Comparison of ENCODE assay signal across 21 mouse cellular contexts in genomic region chr17:92216464-92216863, GRCm38 (mm10).
A peak's percentile ranks its signal among the peaks of the same experiment; 100 is the strongest.
DNase-seq lines count a peak whose midpoint lies in the region; ATAC-seq and TF ChIP-seq lines count a peak whose summit lies in the region.
"Had no signal": no experiment of that assay in that cellular context is flagged by ENCODE, and none has a peak within 500 bp of the region (broad histone marks: within the 10 kb centered on the region; RNA-seq: fewer than 3 reads in every experiment).

No protein-coding gene starts in this region.

- no peaks in the 10 kb centered on the region for H3K9me3 ChIP-seq in hindbrain, postnatal 0 days (ENCODE audit: low read length)
- H3K9me3 ChIP-seq in hindbrain, embryonic 12.5 days (replicated peaks) = no peaks in the 10 kb centered on the region
- no peaks in the 10 kb centered on the region for H3K9me3 ChIP-seq in lung, embryonic 14.5 days (ENCODE audit: low read depth, low read length)
- H3K9me3 ChIP-seq in limb, embryonic 14.5 days (ENCODE audit: control insufficient read depth, low read length) = no peaks in the 10 kb centered on the region
- H3K9me3 ChIP-seq: embryonic facial prominence, embryonic 13.5 days; forebrain, embryonic 10.5 days; forebrain, embryonic 12.5 days had no signal

- no peak for ATAC-seq in hindbrain, postnatal 0 days
- no peak for ATAC-seq in hindbrain, embryonic 12.5 days (ENCODE audit: low FRiP score)
- ATAC-seq in lung, embryonic 14.5 days (ENCODE audit: insufficient read depth) = no peak
- peak; percentile 55; the same call in 1 of the 2 replicates for ATAC-seq in limb, embryonic 14.5 days (ENCODE audit: low FRiP score, low read depth)
- ATAC-seq in erythroblast, adult 5-6 weeks (replicated peaks; ENCODE audit: low FRiP score, poor library complexity, severe bottlenecking) = no peak
- ATAC-seq: activated CD4-positive, CD25-positive, alpha-beta regulatory T cell, adult 4 months; forebrain, embryonic 14.5 days; forebrain, embryonic 16.5 days; Patski had no signal

- no peaks in the 10 kb centered on the region for H3K4me1 ChIP-seq in hindbrain, postnatal 0 days (ENCODE audit: insufficient read depth, low read length)
- no peaks in the 10 kb centered on the region for H3K4me1 ChIP-seq in hindbrain, embryonic 12.5 days
- H3K4me1 ChIP-seq in lung, embryonic 14.5 days (ENCODE audit: insufficient read depth) = no peaks in the 10 kb centered on the region
- H3K4me1 ChIP-seq in limb, embryonic 14.5 days (ENCODE audit: control insufficient read depth, insufficient read depth, low read length) = no peaks in the 10 kb centered on the region
- H3K4me1 ChIP-seq: embryonic facial prominence, embryonic 13.5 days; forebrain, embryonic 10.5 days; forebrain, embryonic 12.5 days had no signal

- WGBS in hindbrain, postnatal 0 days = 46% methylated on average over 2 of the region's 2 CpGs
- WGBS in hindbrain, embryonic 12.5 days = 66% methylated on average over 2 of the region's 2 CpGs
- WGBS in lung, embryonic 14.5 days = 32% methylated on average over 2 of the region's 2 CpGs
- 20% methylated on average over 2 of the region's 2 CpGs for WGBS in limb, embryonic 14.5 days

- H3K4me2 ChIP-seq in hindbrain, postnatal 0 days (ENCODE audit: low read depth, low read length) = no peak overlapping the region
- no peak overlapping the region for H3K4me2 ChIP-seq in hindbrain, embryonic 12.5 days (replicated peaks)
- H3K4me2 ChIP-seq in lung, embryonic 14.5 days = no peak overlapping the region
- no peak overlapping the region for H3K4me2 ChIP-seq in limb, embryonic 14.5 days (replicated peaks; ENCODE audit: low read depth, low read length, severe bottlenecking)
- H3K4me2 ChIP-seq: embryonic facial prominence, embryonic 13.5 days; forebrain, embryonic 12.5 days had no signal

- no peak for TF ChIP-seq CTCF in hindbrain, postnatal 0 days (IDR thresholded peaks at IDR 0.05; ENCODE audit: low read depth)
- no peak for TF ChIP-seq CTCF in lung, embryonic 14.5 days (IDR thresholded peaks at IDR 0.05; ENCODE audit: low read depth)

- H3K36me3 ChIP-seq in hindbrain, postnatal 0 days (ENCODE audit: insufficient read depth, low read length) = no peaks in the 10 kb centered on the region
- no peaks in the 10 kb centered on the region for H3K36me3 ChIP-seq in hindbrain, embryonic 12.5 days
- H3K36me3 ChIP-seq in lung, embryonic 14.5 days (ENCODE audit: insufficient read depth) = no peaks in the 10 kb centered on the region
- no peaks in the 10 kb centered on the region for H3K36me3 ChIP-seq in limb, embryonic 14.5 days (ENCODE audit: control insufficient read depth, insufficient read depth, low read length)
- H3K36me3 ChIP-seq: embryonic facial prominence, embryonic 13.5 days; forebrain, embryonic 10.5 days; forebrain, embryonic 12.5 days had no signal

- H3K27me3 ChIP-seq in hindbrain, postnatal 0 days (ENCODE audit: insufficient read depth, low read length) = no peaks in the 10 kb centered on the region
- no peaks in the 10 kb centered on the region for H3K27me3 ChIP-seq in hindbrain, embryonic 12.5 days
- H3K27me3 ChIP-seq in lung, embryonic 14.5 days (ENCODE audit: insufficient read depth, low read length) = no peaks in the 10 kb centered on the region
- no peaks in the 10 kb centered on the region for H3K27me3 ChIP-seq in limb, embryonic 14.5 days (ENCODE audit: control insufficient read depth, insufficient read depth, low read length)
- H3K27me3 ChIP-seq: embryonic facial prominence, embryonic 13.5 days; forebrain, embryonic 12.5 days; Patski had no signal

- no peak overlapping the region for H3K27ac ChIP-seq in hindbrain, postnatal 0 days
- H3K27ac ChIP-seq in hindbrain, embryonic 12.5 days = no peak overlapping the region
- no peak overlapping the region for H3K27ac ChIP-seq in lung, embryonic 14.5 days (ENCODE audit: low read depth)
- H3K27ac ChIP-seq in limb, embryonic 14.5 days (replicated peaks; ENCODE audit: low read depth, low read length) = no peak overlapping the region
- H3K27ac ChIP-seq: embryonic facial prominence, embryonic 13.5 days; forebrain, embryonic 10.5 days; forebrain, embryonic 12.5 days had no signal

- no peak for TF ChIP-seq POLR2A in limb, embryonic 14.5 days (IDR thresholded peaks at IDR 0.05; ENCODE audit: borderline replicate concordance, extremely low read depth, insufficient read depth, insufficient read length)

- peak; percentile 2 for DNase-seq in hindbrain, postnatal 0 days (ENCODE audit: low spot score)
- DNase-seq in lung, embryonic 14.5 days = peak; percentile 17
- DNase-seq in lung, adult 18-20 months = no peak
- DNase-seq in limb, embryonic 14.5 days (ENCODE audit: low spot score) = peak; percentile 5
- DNase-seq: adrenal gland, adult 8-10 months; adrenal gland, postnatal 14 days; adrenal gland, postnatal 36 days; cerebellum, adult 11-12 months; cerebellum, adult 2 months; cerebellum, adult 9-10 months; cerebellum, postnatal 25 days had no signal

- H3K9ac ChIP-seq in hindbrain, postnatal 0 days (replicated peaks; ENCODE audit: low read length) = no peak overlapping the region
- H3K9ac ChIP-seq in hindbrain, embryonic 12.5 days = no peak overlapping the region
- H3K9ac ChIP-seq in lung, embryonic 14.5 days = no peak overlapping the region
- no peak overlapping the region for H3K9ac ChIP-seq in limb, embryonic 14.5 days (ENCODE audit: low read depth, low read length, severe bottlenecking)
- H3K9ac ChIP-seq: embryonic facial prominence, embryonic 13.5 days; forebrain, embryonic 12.5 days had no signal

- no peak overlapping the region for H3K4me3 ChIP-seq in hindbrain, postnatal 0 days (ENCODE audit: low read length)
- no peak overlapping the region for H3K4me3 ChIP-seq in hindbrain, embryonic 12.5 days
- H3K4me3 ChIP-seq in lung, embryonic 14.5 days (ENCODE audit: low read depth, low read length) = no peak overlapping the region
- H3K4me3 ChIP-seq in limb, embryonic 14.5 days (replicated peaks; ENCODE audit: low read length) = no peak overlapping the region
- H3K4me3 ChIP-seq: embryonic facial prominence, embryonic 13.5 days; erythroblast, embryonic 14.5 days; forebrain, embryonic 10.5 days; forebrain, embryonic 12.5 days had no signal

Comparison
In these comparisons a context has a peak if more than half of its experiments do, and no peak if none do; other contexts are left out.
1. DNase-seq: peak in hindbrain, postnatal 0 days (single experiment), lung, embryonic 14.5 days (single experiment) and limb, embryonic 14.5 days (single experiment); none in lung, adult 18-20 months (0 of 2).